Mouse (Mus musculus) erythroblast, adult 5-6 weeks (primary cell): Measurements from ENCODE around the gene Rabggta. TPM values are rescaled to one million over a fixed set of nuclear protein-coding genes. Genes with fewer than 3 reads are reported as not detected.
A peak's percentile ranks its signal among the peaks of the same experiment; 100 is the strongest.

Experiments used
- ATAC-seq: replicated peaks from 2 replicates; pipeline ENCODE4 v1.8.0; 2016; ENCODE audit warnings: moderate number of reproducible peaks, mild to moderate bottlenecking, moderate TSS enrichment, inconsistent platforms; ENCODE audit not compliant: poor library complexity, low FRiP score, severe bottlenecking
- total RNA-seq, 2 experiments: library from RNA; stranded (forward) in 1 of 2; stranded (reverse) in 1 of 2; fragments of 150-400 nt in 1 of 2; fragments of 200-764, 138-1000 nt in 1 of 2; gene quantifications; 2 replicates each; pipeline versions ENCODE4 v1.2.3 to v1.2.4; 2015 to 2017; ENCODE audit warnings: low replicate concordance in 2 of 2

Gene Rabggta
- total RNA-seq (2015; ENCODE audit: low replicate concordance) (2.3 and 5.4 TPM in 2 replicates), total RNA-seq (2017; ENCODE audit: low replicate concordance) (2.1 and 2.2 TPM in 2 replicates)

GRCm38 (mm10) chr14:55721700-55722437 lies at the start of gene Rabggta:
Gene Rabggta (minus strand): TSS chr14:55722263.
- ATAC-seq = peak; percentile 93

GRCm38 (mm10) chr14:55769087-55769703 lies 47.1 kb upstream of the Rabggta start:
- ATAC-seq = no peak

GRCm38 (mm10) chr14:55768555-55768954 lies 46.5 kb upstream of the Rabggta start:
- no peak for ATAC-seq

- no peak for ATAC-seq
Observed at GRCm38 (mm10) chr14:55767519-55768414, 45.7 kb upstream of the Rabggta start.

GRCm38 (mm10) chr14:55765696-55766095 lies 43.6 kb upstream of the Rabggta start, which contains the start of gene Ltb4r1:
Gene Ltb4r1 (plus strand): TSS chr14:55765962.
- ATAC-seq = no peak

- ATAC-seq = no peak
Observed at GRCm38 (mm10) chr14:55763166-55763565, 41.1 kb upstream of the Rabggta start.

GRCm38 (mm10) chr14:55762001-55762821 lies 40.1 kb upstream of the Rabggta start:
- no peak for ATAC-seq

GRCm38 (mm10) chr14:55761163-55761562 lies 39.1 kb upstream of the Rabggta start, which contains the start of gene Ltb4r2:
Gene Ltb4r2 (plus strand): TSS chr14:55761428.
- ATAC-seq = no peak

GRCm38 (mm10) chr14:55760156-55760555 lies 38.1 kb upstream of the Rabggta start:
- peak; percentile 50; the same call in 1 of the 2 replicates for ATAC-seq

GRCm38 (mm10) chr14:55758363-55758784 lies 36.3 kb upstream of the Rabggta start, which contains the start of gene Cideb:
Gene Cideb (minus strand): TSS chr14:55758458.
- ATAC-seq = no peak

- no peak for ATAC-seq
Observed at GRCm38 (mm10) chr14:55757566-55757965, 35.5 kb upstream of the Rabggta start.

GRCm38 (mm10) chr14:55747051-55747847 lies 25.2 kb upstream of the Rabggta start:
- ATAC-seq = no peak

- ATAC-seq = 0 out of 2 replicates have a peak, but pooled peaks have one; percentile 6
Observed at GRCm38 (mm10) chr14:55745861-55746237, 23.8 kb upstream of the Rabggta start.

- peak; percentile 74 for ATAC-seq
Observed at GRCm38 (mm10) chr14:55745180-55745860, 23.3 kb upstream of the Rabggta start, which contains the start of the genes Dhrs1 and Nop9. Gene Dhrs1 (minus strand): TSS chr14:55745690. Gene Nop9 (plus strand): TSS chr14:55745693.

- peak; percentile 67 for ATAC-seq
Observed at GRCm38 (mm10) chr14:55743711-55744110, 21.6 kb upstream of the Rabggta start.

- no peak for ATAC-seq
Observed at GRCm38 (mm10) chr14:55737086-55737687, 15.1 kb upstream of the Rabggta start.

- ATAC-seq = no peak
Observed at GRCm38 (mm10) chr14:55735758-55736157, 13.7 kb upstream of the Rabggta start.
